Mouse (Mus musculus): ENCODE results near the gene Scrn3. TPM values are rescaled to one million over a fixed set of nuclear protein-coding genes. Genes with fewer than 3 reads are reported as not detected.

Gene Scrn3
- polyA plus RNA-seq, 1 experiment: 31.7 TPM

- peaks cover 16% of the 10 kb centered on the region; the same call in 1 of the 2 replicates for H3K27me3 ChIP-seq (ENCODE audit: control insufficient read depth, insufficient read depth, low read length)
- H3K4me1 ChIP-seq (ENCODE audit: control insufficient read depth, insufficient read depth, low read length): no peaks in the 10 kb centered on the region
- 11% methylated on average over 4 of the region's 4 CpGs for WGBS
- TF ChIP-seq POLR2A (IDR thresholded peaks at IDR 0.05; ENCODE audit: borderline replicate concordance, insufficient read depth, low read length): no peak
- TF ChIP-seq CTCF (IDR thresholded peaks at IDR 0.05; ENCODE audit: borderline replicate concordance, insufficient read depth, low read depth, low read length): no peak
- H3K4me3 ChIP-seq (replicated peaks; ENCODE audit: insufficient read depth, low read depth, low read length): no peak overlapping the region
- no peak overlapping the region for H3K27ac ChIP-seq (ENCODE audit: insufficient read depth, low read length)
- no peak for DNase-seq
Observed at GRCm38 (mm10) chr2:73267818-73268217, 44.6 kb upstream of the Scrn3 start.

GRCm38 (mm10) chr2:73268281-73268680 is 44.1 kb upstream of the Scrn3 start:
- Histone ChIP-seq H3K4me3 (replicated peaks; ENCODE audit: insufficient read depth, low read depth, low read length) (no peak overlapping the region), H3K27me3 (ENCODE audit: control insufficient read depth, insufficient read depth, low read length) (peaks cover 19% of the 10 kb centered on the region; the same call in 1 of the 2 replicates), H3K27ac (ENCODE audit: insufficient read depth, low read length) (no peak overlapping the region), H3K4me1 (ENCODE audit: control insufficient read depth, insufficient read depth, low read length) (no peaks in the 10 kb centered on the region)
- WGBS: 8% methylated on average over 12 of the region's 12 CpGs
- no peak for DNase-seq
- no peak for TF ChIP-seq CTCF (IDR thresholded peaks at IDR 0.05; ENCODE audit: borderline replicate concordance, insufficient read depth, low read depth, low read length)

GRCm38 (mm10) chr2:73268836-73269395 is 43.5 kb upstream of the Scrn3 start:
- no peak for DNase-seq
- Histone ChIP-seq H3K4me1 (ENCODE audit: control insufficient read depth, insufficient read depth, low read length) (no peaks in the 10 kb centered on the region), H3K4me3 (replicated peaks; ENCODE audit: insufficient read depth, low read depth, low read length) (no peak overlapping the region), H3K27me3 (ENCODE audit: control insufficient read depth, insufficient read depth, low read length) (peaks cover 20% of the 10 kb centered on the region; the same call in 1 of the 2 replicates), H3K27ac (ENCODE audit: insufficient read depth, low read length) (no peak overlapping the region)
- WGBS: 9% methylated on average over 8 of the region's 8 CpGs
- TF ChIP-seq POLR2A (IDR thresholded peaks at IDR 0.05; ENCODE audit: borderline replicate concordance, insufficient read depth, low read length) (no peak), CTCF (IDR thresholded peaks at IDR 0.05; ENCODE audit: borderline replicate concordance, insufficient read depth, low read depth, low read length) (no peak)

GRCm38 (mm10) chr2:73269666-73270065 is 42.7 kb upstream of the Scrn3 start:
- WGBS: 3% methylated on average over 17 of the region's 17 CpGs
- TF ChIP-seq CTCF (IDR thresholded peaks at IDR 0.05; ENCODE audit: borderline replicate concordance, insufficient read depth, low read depth, low read length) (no peak), POLR2A (IDR thresholded peaks at IDR 0.05; ENCODE audit: borderline replicate concordance, insufficient read depth, low read length) (no peak)
- H3K4me1 ChIP-seq (ENCODE audit: control insufficient read depth, insufficient read depth, low read length): no peaks in the 10 kb centered on the region
- H3K4me3 ChIP-seq (replicated peaks; ENCODE audit: insufficient read depth, low read depth, low read length): no peak overlapping the region
- H3K27me3 ChIP-seq (ENCODE audit: control insufficient read depth, insufficient read depth, low read length): peaks cover 25% of the 10 kb centered on the region; the same call in 1 of the 2 replicates
- no peak for DNase-seq
- no peak overlapping the region for H3K27ac ChIP-seq (ENCODE audit: insufficient read depth, low read length)

GRCm38 (mm10) chr2:73270071-73270592 is 42.3 kb upstream of the Scrn3 start:
- Histone ChIP-seq H3K4me1 (ENCODE audit: control insufficient read depth, insufficient read depth, low read length) (no peaks in the 10 kb centered on the region), H3K4me3 (replicated peaks; ENCODE audit: insufficient read depth, low read depth, low read length) (no peak overlapping the region), H3K27me3 (ENCODE audit: control insufficient read depth, insufficient read depth, low read length) (peaks cover 25% of the 10 kb centered on the region; the same call in 1 of the 2 replicates), H3K27ac (ENCODE audit: insufficient read depth, low read length) (no peak overlapping the region)
- no peak for DNase-seq
- WGBS: 10% methylated on average over 14 of the region's 14 CpGs
- TF ChIP-seq POLR2A (IDR thresholded peaks at IDR 0.05; ENCODE audit: borderline replicate concordance, insufficient read depth, low read length) (no peak), CTCF (IDR thresholded peaks at IDR 0.05; ENCODE audit: borderline replicate concordance, insufficient read depth, low read depth, low read length) (no peak)

- TF ChIP-seq CTCF (IDR thresholded peaks at IDR 0.05; ENCODE audit: borderline replicate concordance, insufficient read depth, low read depth, low read length) (no peak), POLR2A (IDR thresholded peaks at IDR 0.05; ENCODE audit: borderline replicate concordance, insufficient read depth, low read length) (no peak)
- Histone ChIP-seq H3K4me3 (replicated peaks; ENCODE audit: insufficient read depth, low read depth, low read length) (no peak overlapping the region), H3K27me3 (ENCODE audit: control insufficient read depth, insufficient read depth, low read length) (peaks cover 24% of the 10 kb centered on the region; the same call in 1 of the 2 replicates), H3K27ac (ENCODE audit: insufficient read depth, low read length) (no peak overlapping the region), H3K4me1 (ENCODE audit: control insufficient read depth, insufficient read depth, low read length) (no peaks in the 10 kb centered on the region)
- 3% methylated on average over 38 of the region's 38 CpGs for WGBS
- DNase-seq: peak in 1 of 2 experiments; percentile 43
Observed at GRCm38 (mm10) chr2:73270593-73271458, 41.6 kb upstream of the Scrn3 start.

GRCm38 (mm10) chr2:73271459-73272161 is 40.8 kb upstream of the Scrn3 start, which contains the start of gene Sp9:
Sp9 (plus strand) TSS chr2:73271925.
- Histone ChIP-seq H3K27ac (ENCODE audit: insufficient read depth, low read length) (no peak within 1 kb of the TSS), H3K27me3 (ENCODE audit: control insufficient read depth, insufficient read depth, low read length) (peaks cover 26% of the 10 kb centered on the region; the same call in 1 of the 2 replicates), H3K4me1 (ENCODE audit: control insufficient read depth, insufficient read depth, low read length) (no peaks in the 10 kb centered on the region), H3K4me3 (replicated peaks; ENCODE audit: insufficient read depth, low read depth, low read length) (no peak within 1 kb of the TSS)
- DNase-seq: peak in 1 of 2 experiments; percentile 45
- no peak for TF ChIP-seq CTCF (IDR thresholded peaks at IDR 0.05; ENCODE audit: borderline replicate concordance, insufficient read depth, low read depth, low read length)
- TF ChIP-seq POLR2A (IDR thresholded peaks at IDR 0.05; ENCODE audit: borderline replicate concordance, insufficient read depth, low read length): no peak
- 2% methylated on average over 48 of the region's 48 CpGs for WGBS

All from cerebellum, adult 2 months (tissue).